Mouse (Mus musculus) liver, adult 2 months (tissue): ENCODE measurements at regions not wholly inside any gene's neighbourhood (a gene's known extent, or its start where the extent isn't known, plus 50 kb on each side); places are given as distances from the start of the nearest gene placed in this dataset.
A peak's percentile ranks its signal among the peaks of the same experiment; 100 is the strongest.

Source experiments
- DNase-seq: peaks from one replicate; pipeline ENCODE4 v3.0.0-alpha.2; 2011; ENCODE audit warnings: low read depth, low spot score; ENCODE audit errors: extremely low read depth
- H3K27ac ChIP-seq: fragments of 200-500 bp; replicated peaks from 2 replicates; pipeline ENCODE4 v1.5.1; 2012; ENCODE audit warnings: low read depth, mild to moderate bottlenecking, control low read depth, inconsistent platforms, low read length; ENCODE audit not compliant: insufficient read depth
- H3K27me3 ChIP-seq: fragments of 200-500 bp; 2 replicates; pipeline ENCODE4 v1.6.1; 2012; ENCODE audit warnings: mild to moderate bottlenecking, moderate library complexity, low read length, inconsistent platforms; ENCODE audit not compliant: control insufficient read depth, insufficient read depth
- H3K36me3 ChIP-seq: fragments of 200-500 bp; 2 replicates; pipeline ENCODE4 v1.6.1; 2012; ENCODE audit warnings: low read length, inconsistent platforms; ENCODE audit not compliant: control insufficient read depth, insufficient read depth
- H3K4me1 ChIP-seq: fragments of 200-500 bp; 2 replicates; pipeline ENCODE4 v1.6.1; 2011; ENCODE audit warnings: low read length; ENCODE audit not compliant: control insufficient read depth, insufficient read depth
- H3K4me3 ChIP-seq: fragments of 200-500 bp; 2 replicates; pipeline ENCODE4 v1.5.1; 2011; ENCODE audit warnings: low read depth, mild to moderate bottlenecking, control low read depth, low read length, moderate library complexity; ENCODE audit not compliant: insufficient read depth
- H3K79me2 ChIP-seq: fragments of 200-500 bp; 2 replicates; pipeline ENCODE4 v1.6.1; 2012; ENCODE audit warnings: inconsistent platforms, mild to moderate bottlenecking, low read length, moderate library complexity; ENCODE audit not compliant: control insufficient read depth, insufficient read depth
- H3K9ac ChIP-seq: fragments of 200-500 bp; 2 replicates; pipeline ENCODE4 v1.6.1; 2012; ENCODE audit warnings: low read depth, mild to moderate bottlenecking, control low read depth, inconsistent platforms, low read length
- CTCF ChIP-seq: fragments of 200-500 bp; IDR thresholded peaks from 2 replicates; pipeline ENCODE4 v1.5.1; 2011; ENCODE audit warnings: low read depth, low read length, control low read depth
- POLR2A ChIP-seq: fragments of 200-500 bp; IDR thresholded peaks from 2 replicates; pipeline ENCODE4 v1.6.1; 2011; ENCODE audit warnings: low read length, control low read depth; ENCODE audit not compliant: insufficient read depth; ENCODE audit errors: extremely low read depth
- WGBS: fragments of 180-500 bp; shearing (Covaris S2); methylation state at CpG from one replicate; pipeline ENCODE4 v1.1.7; 2018; 5-methylcytosine and 5-hydroxymethylcytosine counted together

- H3K4me1 ChIP-seq = no peaks in the 10 kb centered on the region
- H3K27ac ChIP-seq = no peak overlapping the region
- WGBS = 73% methylated on average over 1 of the region's 1 CpGs
- no peaks in the 10 kb centered on the region for H3K36me3 ChIP-seq
- no peak overlapping the region for H3K4me3 ChIP-seq
- no peaks in the 10 kb centered on the region for H3K79me2 ChIP-seq
- no peaks in the 10 kb centered on the region for H3K27me3 ChIP-seq
- TF ChIP-seq POLR2A (no peak), CTCF (no peak)
- H3K9ac ChIP-seq = no peak overlapping the region
- no peak for DNase-seq
Measured at GRCm38 (mm10) chr1:45605571-45605970, 102.5 kb upstream of the Col5a2 start.

DNA sequence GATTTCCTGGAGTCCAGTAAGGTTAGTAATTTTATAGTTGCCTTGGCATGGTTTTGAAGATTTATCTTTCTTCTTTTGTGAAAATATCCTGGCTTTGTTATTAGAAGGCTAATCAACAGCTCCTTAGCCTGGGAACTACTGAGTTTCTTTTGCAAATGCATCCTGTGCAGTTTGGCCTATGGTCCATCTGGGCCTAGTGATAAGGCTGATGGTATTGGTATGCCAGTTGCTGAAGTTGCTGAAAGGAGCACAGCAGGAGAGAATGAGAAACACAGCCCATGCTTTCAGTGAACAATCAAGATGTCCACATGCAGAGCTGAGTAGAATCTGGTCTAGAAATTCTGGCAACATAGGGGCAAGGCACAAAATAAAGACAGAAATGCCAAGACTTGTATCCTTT is 105.2 kb upstream of the Col5a2 start:
- H3K4me3 ChIP-seq = no peak overlapping the region
- no peaks in the 10 kb centered on the region for H3K4me1 ChIP-seq
- H3K79me2 ChIP-seq = no peaks in the 10 kb centered on the region
- TF ChIP-seq POLR2A = no peak
- TF ChIP-seq CTCF = no peak
- no peaks in the 10 kb centered on the region for H3K27me3 ChIP-seq
- H3K27ac ChIP-seq = no peak overlapping the region
- no peaks in the 10 kb centered on the region for H3K36me3 ChIP-seq
- no peak for DNase-seq
- H3K9ac ChIP-seq = no peak overlapping the region

GRCm38 (mm10) chr1:45619008-45619407 is 115.9 kb upstream of the Col5a2 start:
- H3K79me2 ChIP-seq = no peaks in the 10 kb centered on the region
- WGBS = 75% methylated on average over 2 of the region's 2 CpGs
- H3K4me1 ChIP-seq = no peaks in the 10 kb centered on the region
- no peak overlapping the region for H3K4me3 ChIP-seq
- DNase-seq = no peak
- no peaks in the 10 kb centered on the region for H3K36me3 ChIP-seq
- no peak overlapping the region for H3K9ac ChIP-seq
- H3K27me3 ChIP-seq = no peaks in the 10 kb centered on the region
- TF ChIP-seq POLR2A (no peak), CTCF (no peak)
- no peak overlapping the region for H3K27ac ChIP-seq

GRCm38 (mm10) chr1:45625921-45626320 is 122.8 kb upstream of the Col5a2 start:
- TF ChIP-seq CTCF (no peak), POLR2A (no peak)
- 77% methylated on average over 5 of the region's 5 CpGs for WGBS
- no peak overlapping the region for H3K9ac ChIP-seq
- H3K4me3 ChIP-seq = no peak overlapping the region
- H3K36me3 ChIP-seq = no peaks in the 10 kb centered on the region
- no peak for DNase-seq
- no peak overlapping the region for H3K27ac ChIP-seq
- no peaks in the 10 kb centered on the region for H3K4me1 ChIP-seq
- no peaks in the 10 kb centered on the region for H3K79me2 ChIP-seq
- H3K27me3 ChIP-seq = no peaks in the 10 kb centered on the region

- Histone ChIP-seq H3K36me3 (no peaks in the 10 kb centered on the region), H3K79me2 (no peaks in the 10 kb centered on the region), H3K4me1 (no peaks in the 10 kb centered on the region), H3K27ac (no peak overlapping the region), H3K27me3 (no peaks in the 10 kb centered on the region), H3K9ac (no peak overlapping the region), H3K4me3 (no peak overlapping the region)
- no peak for DNase-seq
- WGBS = 64% methylated on average over 2 of the region's 2 CpGs
- TF ChIP-seq CTCF (no peak), POLR2A (no peak)
Measured at GRCm38 (mm10) chr1:45626733-45627132, 123.7 kb upstream of the Col5a2 start.

GRCm38 (mm10) chr1:45627840-45628239 is 124.8 kb upstream of the Col5a2 start:
- DNase-seq = peak; percentile 32
- WGBS = 18% methylated on average over 2 of the region's 2 CpGs
- TF ChIP-seq POLR2A = no peak
- no peak for TF ChIP-seq CTCF

More at GRCm38 (mm10) chr1:45627840-45628239, 124.8 kb upstream of the Col5a2 start:
- Histone ChIP-seq H3K36me3 (no peaks in the 10 kb centered on the region), H3K79me2 (no peaks in the 10 kb centered on the region), H3K4me1 (no peaks in the 10 kb centered on the region), H3K9ac (no peak overlapping the region), H3K27me3 (no peaks in the 10 kb centered on the region), H3K4me3 (no peak overlapping the region), H3K27ac (no peak overlapping the region)
